Mouse (Mus musculus) stomach, postnatal 0 days (tissue): Measurements from ENCODE around the gene 1700003F12Rik.

ENCODE experiments used
- CTCF ChIP-seq: IDR thresholded peaks from 2 replicates; pipeline ENCODE4 v1.5.1; 2016; ENCODE audit warnings: antibody characterized with exemption, low read depth, mild to moderate bottlenecking, moderate library complexity
- EP300 ChIP-seq: optimal IDR thresholded peaks from 2 replicates; pipeline ENCODE3; 2016; ENCODE audit warnings: antibody characterized with exemption

- TF ChIP-seq CTCF (no peak), EP300 (no peak)
These were observed 38.2 kb downstream of the 1700003F12Rik start for GRCm38 (mm10) chr2:154584931-154585601.
